Comparison of ENCODE assay signal across 8 mouse cellular contexts in the genomic region with DNA sequence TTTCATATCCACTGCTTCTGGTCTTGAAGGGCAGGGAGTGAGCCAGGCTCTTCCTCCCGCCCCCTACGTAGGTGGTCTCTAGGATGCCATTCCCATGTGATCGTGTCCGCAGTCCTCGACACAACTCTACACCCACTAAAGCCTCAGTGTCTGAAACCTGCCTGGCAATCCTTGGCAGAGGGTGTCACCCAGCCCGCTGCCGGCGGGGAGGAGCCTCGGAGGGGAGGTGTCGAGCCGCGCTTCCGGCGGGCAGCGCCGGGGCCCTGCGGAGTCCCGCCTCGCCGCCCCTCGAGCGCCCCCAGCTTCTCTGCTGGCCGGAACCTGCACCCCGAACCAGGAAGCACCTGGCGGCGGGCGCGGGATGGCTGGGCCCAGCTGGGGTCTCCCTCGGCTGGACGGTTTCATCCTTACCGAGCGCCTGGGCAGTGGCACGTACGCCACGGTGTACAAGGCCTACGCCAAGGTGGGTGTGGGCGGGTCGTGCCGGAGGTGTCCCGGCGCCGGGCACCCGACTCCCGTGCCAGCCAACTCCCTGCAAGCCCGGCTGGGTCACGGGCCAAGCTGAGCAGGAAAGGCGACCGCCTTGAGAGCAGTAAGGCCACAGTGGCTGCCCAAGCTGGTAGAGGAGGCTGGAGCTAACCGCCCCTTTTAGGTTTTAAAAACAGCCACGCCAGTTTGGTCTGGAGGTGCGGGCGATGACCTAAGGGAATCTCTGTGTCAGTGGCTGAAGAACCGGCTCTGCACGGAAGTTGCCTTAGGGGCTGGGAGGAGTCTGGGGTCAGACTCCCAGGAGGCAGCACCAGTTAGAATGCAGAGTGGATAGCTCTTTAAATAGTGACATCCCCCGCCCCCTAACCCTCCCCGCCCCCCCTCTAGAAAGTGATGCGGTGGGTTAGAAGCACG. TPM values are rescaled to one million over a fixed set of nuclear protein-coding genes. Genes with fewer than 3 reads are reported as not detected.
DNase-seq lines count a peak whose midpoint lies in the region; ATAC-seq and TF ChIP-seq lines count a peak whose summit lies in the region.

Gene Ulk3 (plus strand): TSS at position 229 of the 903 bp plus-strand sequence.

- no peaks in the 10 kb centered on the region for H3K27me3 ChIP-seq in hindbrain, embryonic 15.5 days

- H3K36me3 ChIP-seq in hindbrain, embryonic 15.5 days, result peaks cover 27% of the 10 kb centered on the region

- peak within 1 kb of the TSS; percentile 60 for H3K4me3 ChIP-seq in hindbrain, embryonic 15.5 days
- H3K4me3 ChIP-seq in left cerebral cortex, adult 2 months, result peak within 1 kb of the TSS; percentile 65

- peak; percentile 33 for TF ChIP-seq CTCF in left cerebral cortex, adult 2 months (IDR thresholded peaks at IDR 0.05)

- H3K27ac ChIP-seq in hindbrain, embryonic 15.5 days (replicated peaks), result peak within 1 kb of the TSS; percentile 81
- H3K27ac ChIP-seq in left cerebral cortex, adult 2 months, result peak within 1 kb of the TSS; percentile 84

- H3K9me3 ChIP-seq in hindbrain, embryonic 15.5 days, result no peaks in the 10 kb centered on the region

- peak; percentile 47 for DNase-seq in WW6 (ENCODE audit: low read depth, low spot score)
- DNase-seq in cerebellum, postnatal 36 days, result peak; percentile 71 to 75
- DNase-seq in gastrocnemius, adult 18-20 months (ENCODE audit: low spot score), result peak; percentile 76
- DNase-seq in left cerebral cortex, adult 2 months (ENCODE audit: extremely low spot score in 1 of 2, low spot score in 2 of 2), result peak; percentile 77 to 79
- peak; percentile 83 for DNase-seq in right cerebral cortex, adult 18-20 months
- peak; percentile 80 for DNase-seq in urinary bladder, adult 2 months (ENCODE audit: low spot score)

- H3K4me1 ChIP-seq in hindbrain, embryonic 15.5 days (replicated peaks), result peaks cover 19% of the 10 kb centered on the region

- H3K4me2 ChIP-seq in hindbrain, embryonic 15.5 days, result peak within 1 kb of the TSS; percentile 87

- peak; percentile 83 for ATAC-seq in hindbrain, embryonic 15.5 days (ENCODE audit: low FRiP score, low read depth)
- peak; percentile 90 for ATAC-seq in megakaryocyte, adult 5-6 weeks (ENCODE audit: poor library complexity, severe bottlenecking)

- peak within 1 kb of the TSS; percentile 77 for H3K9ac ChIP-seq in hindbrain, embryonic 15.5 days

- under 1% methylated on average over 58 of the region's 58 CpGs for WGBS in hindbrain, embryonic 15.5 days

- intact Hi-C loops in left cerebral cortex, adult 2 months (cut with DNase I), result loop anchor here (5.0 kb wide), 2 partner anchors 47 to 68 kb away; no protein-coding TSS in a partner anchor

RNA-seq across cellular contexts. Expression of gene Ulk3, which starts in this region (rescaled TPM):
- 1 to 10 TPM; 3.3 to 3.8 TPM for total RNA-seq in gastrocnemius, adult 18-20 months (2021)
- 30.9 and 34.6 TPM in 2 replicates for polyA plus RNA-seq in hindbrain, embryonic 15.5 days (2015; fragmentation: Nextera tagmentation; extraction: Ambion mirVana)
- total RNA-seq in left cerebral cortex, adult 2 months (2021), result 10 to 100 TPM; 36.3 to 37.1 TPM
- total RNA-seq in megakaryocyte, adult 5-6 weeks (2015), result 8.8 and 10.0 TPM in 2 replicates
- 4.7 and 9.4 TPM in 2 replicates for total RNA-seq in megakaryocyte, adult 5-6 weeks (2017)
- polyA plus RNA-seq in urinary bladder, adult 2 months (2012; rRNA removed), result 32.4 and 38.8 TPM in 2 replicates

Comparison
In these comparisons a context has a peak if more than half of its experiments do, and no peak if none do; other contexts are left out.
1. Peak in every context shown above with its lines: DNase-seq, ATAC-seq, H3K4me3 ChIP-seq and H3K27ac ChIP-seq.